Mouse (Mus musculus): ENCODE data around the gene Bcl11a.

GRCm38 (mm10) chr11:24139432-24139831 is 61.6 kb downstream of the Bcl11a start:
- TF ChIP-seq POLR2A (IDR thresholded peaks at IDR 0.05; ENCODE audit: low read depth, low read length) (no peak), CTCF (IDR thresholded peaks at IDR 0.05; ENCODE audit: extremely low read depth, insufficient read depth, insufficient read length, insufficient replicate concordance) (no peak)

Measured in spleen, adult 2 months (tissue).